In genomic region chr15:57496106-57496505, GRCm38 (mm10) we compare ENCODE assay signal across 28 mouse cellular contexts. TPM values are rescaled to one million over a fixed set of nuclear protein-coding genes. Genes with fewer than 3 reads are reported as not detected.
A peak's percentile ranks its signal among the peaks of the same experiment; 100 is the strongest.
DNase-seq lines count a peak whose midpoint lies in the region; ATAC-seq and TF ChIP-seq lines count a peak whose summit lies in the region.
"Had no signal": no experiment of that assay in that cellular context is flagged by ENCODE, and none has a peak within 500 bp of the region (broad histone marks: within the 10 kb centered on the region; RNA-seq: fewer than 3 reads in every experiment).

No protein-coding gene starts in this region.

- no peak overlapping the region for H3K4me3 ChIP-seq in liver, adult 2 months (ENCODE audit: insufficient read depth, low read depth, low read length)
- H3K4me3 ChIP-seq in liver, embryonic 12.5 days = no peak overlapping the region
- H3K4me3 ChIP-seq: embryonic facial prominence, embryonic 10.5 days; embryonic facial prominence, embryonic 12.5 days; forebrain, embryonic 13.5 days had no signal

- H3K27me3 ChIP-seq in liver, adult 2 months (ENCODE audit: control insufficient read depth, insufficient read depth, low read length) = no peaks in the 10 kb centered on the region
- H3K27me3 ChIP-seq in liver, embryonic 12.5 days (replicated peaks) = no peaks in the 10 kb centered on the region
- H3K27me3 ChIP-seq: CH12.LX; embryonic facial prominence, embryonic 12.5 days; forebrain, embryonic 13.5 days had no signal

- H3K4me1 ChIP-seq in liver, adult 2 months (ENCODE audit: control insufficient read depth, insufficient read depth, low read length) = no peaks in the 10 kb centered on the region
- H3K4me1 ChIP-seq in liver, embryonic 12.5 days = no peaks in the 10 kb centered on the region
- H3K4me1 ChIP-seq: embryonic facial prominence, embryonic 10.5 days; embryonic facial prominence, embryonic 12.5 days; forebrain, embryonic 13.5 days had no signal

- TF ChIP-seq POLR2A in liver, adult 2 months (IDR thresholded peaks at IDR 0.05; ENCODE audit: extremely low read depth, insufficient read depth, low read length) = no peak

- no peak overlapping the region for H3K9ac ChIP-seq in liver, adult 2 months (ENCODE audit: low read depth, low read length)
- no peak overlapping the region for H3K9ac ChIP-seq in liver, embryonic 12.5 days
- H3K9ac ChIP-seq: embryonic facial prominence, embryonic 12.5 days; forebrain, embryonic 13.5 days had no signal

- ATAC-seq in liver, embryonic 12.5 days = no peak
- ATAC-seq: activated CD4-positive, CD25-positive, alpha-beta regulatory T cell, adult 4 months; CD4-positive, CD25-positive, alpha-beta regulatory T cell, adult 4 months; forebrain, embryonic 13.5 days; Patski had no signal

- H3K9me3 ChIP-seq in liver, embryonic 12.5 days (replicated peaks) = no peaks in the 10 kb centered on the region
- H3K9me3 ChIP-seq: embryonic facial prominence, embryonic 10.5 days; embryonic facial prominence, embryonic 12.5 days; forebrain, embryonic 13.5 days; G1E had no signal

- no peak overlapping the region for H3K4me2 ChIP-seq in liver, embryonic 12.5 days
- H3K4me2 ChIP-seq: embryonic facial prominence, embryonic 12.5 days; forebrain, embryonic 13.5 days had no signal

- H3K79me2 ChIP-seq in liver, adult 2 months (ENCODE audit: control insufficient read depth, insufficient read depth, low read length) = no peaks in the 10 kb centered on the region

- DNase-seq in kidney, adult 11 months = peak; percentile 26
- no peak for DNase-seq in kidney, postnatal 14 days
- peak; percentile 25 to 40 for DNase-seq in kidney, adult 8-10 months
- no peak for DNase-seq in kidney, postnatal 4 days
- DNase-seq in kidney, postnatal 25 days = peak; percentile 3 to 51
- DNase-seq in kidney, adult 18-20 months = no peak
- DNase-seq in liver, adult 2 months (ENCODE audit: extremely low read depth, low read depth, low spot score) = peak; percentile 70
- DNase-seq: adrenal gland, adult 8-10 months; adrenal gland, postnatal 14 days; B cell, adult 2 months; cerebellum, adult 11-12 months; cerebellum, adult 2 months; cerebellum, adult 9-10 months; cerebellum, postnatal 10 days; cerebellum, postnatal 25 days had no signal

- TF ChIP-seq CTCF in liver, adult 2 months (IDR thresholded peaks at IDR 0.05; ENCODE audit: low read depth, low read length) = no peak

- 64% methylated on average over 2 of the region's 2 CpGs for WGBS in liver, adult 2 months
- 65% methylated on average over 2 of the region's 2 CpGs for WGBS in liver, embryonic 12.5 days (ENCODE audit: insufficient replicate concordance)

- no peak overlapping the region for H3K27ac ChIP-seq in liver, adult 2 months (replicated peaks; ENCODE audit: insufficient read depth, low read depth, low read length)
- H3K27ac ChIP-seq in liver, embryonic 12.5 days = no peak overlapping the region
- H3K27ac ChIP-seq: embryonic facial prominence, embryonic 10.5 days; embryonic facial prominence, embryonic 12.5 days; forebrain, embryonic 13.5 days had no signal

- no peaks in the 10 kb centered on the region for H3K36me3 ChIP-seq in liver, adult 2 months (ENCODE audit: control insufficient read depth, insufficient read depth, low read length)
- no peaks in the 10 kb centered on the region for H3K36me3 ChIP-seq in liver, embryonic 12.5 days
- H3K36me3 ChIP-seq: embryonic facial prominence, embryonic 10.5 days; embryonic facial prominence, embryonic 12.5 days; G1E had no signal

RNA-seq across cellular contexts. Expression of gene Slc22a22, which starts 18.7 kb away (rescaled TPM):
- total RNA-seq in liver, adult 2 months (2014; rRNA removed) = not detected in 2 replicates
- not detected in 2 replicates for polyA plus RNA-seq in liver, adult 2 months (2012; rRNA removed)
- polyA plus RNA-seq in liver, embryonic 12.5 days (2016; fragmentation: Nextera tagmentation; extraction: Ambion mirVana) = not detected in 2 replicates
- total RNA-seq: adrenal gland, adult 18-20 months; adrenal gland, adult 8-10 months; adrenal gland, postnatal 14 days; adrenal gland, postnatal 36 days; CH12.LX had no signal
- polyA plus RNA-seq: activated CD4-positive, CD25-positive, alpha-beta regulatory T cell, adult 4 months; CD4-positive, CD25-positive, alpha-beta regulatory T cell, adult 4 months; cerebellum, adult 2 months; cortical plate, adult 2 months; embryonic facial prominence, embryonic 10.5 days; embryonic facial prominence, embryonic 12.5 days; forebrain, embryonic 11.5 days; forebrain, embryonic 13.5 days; G1E; Patski had no signal

Comparison
In these comparisons a context has a peak if more than half of its experiments do, and no peak if none do; other contexts are left out.
1. DNase-seq: peak in kidney, adult 11 months (single experiment), kidney, adult 8-10 months (2 of 2), kidney, postnatal 25 days (2 of 2) and liver, adult 2 months (single experiment); none in kidney, postnatal 14 days (single experiment), kidney, postnatal 4 days (0 of 2) and kidney, adult 18-20 months (single experiment).